Mouse (Mus musculus) hindbrain, embryonic 11.5 days (tissue): ENCODE measurements around the gene Zhx3. TPM values are rescaled to one million over a fixed set of nuclear protein-coding genes. Genes with fewer than 3 reads are reported as not detected.
A peak's percentile ranks its signal among the peaks of the same experiment; 100 is the strongest.

Experiments
- ATAC-seq: fragments of 200-750 bp; cut with Nextera tagmentation; 2 replicates; pipeline ENCODE4 v1.8.0; 2017; ENCODE audit warnings: mild to moderate bottlenecking, moderate TSS enrichment, moderate library complexity; ENCODE audit not compliant: low FRiP score
- DNase-seq: peaks from one replicate; pipeline ENCODE4 v3.0.0-alpha.2; 2015; ENCODE audit warnings: low spot score
- H3K27ac ChIP-seq: fragments of 300-500 bp; sonication (generic); 2 replicates; pipeline ENCODE4 v1.5.1; 2014; ENCODE audit warnings: mild to moderate bottlenecking, low read depth, low read length
- H3K27me3 ChIP-seq: fragments of 300-500 bp; sonication (generic); 2 replicates; pipeline ENCODE4 v1.6.1; 2014; ENCODE audit warnings: mild to moderate bottlenecking, low read length, moderate library complexity, mixed read lengths; ENCODE audit not compliant: control insufficient read depth, insufficient read depth
- H3K36me3 ChIP-seq: fragments of 300-500 bp; sonication (generic); 2 replicates; pipeline ENCODE4 v1.6.1; 2014; ENCODE audit warnings: mild to moderate bottlenecking, low read length, moderate library complexity, mixed read lengths; ENCODE audit not compliant: control insufficient read depth, insufficient read depth
- H3K4me1 ChIP-seq: fragments of 300-500 bp; sonication (generic); replicated peaks from 2 replicates; pipeline ENCODE4 v1.6.1; 2014; ENCODE audit warnings: low read length, mixed read lengths; ENCODE audit not compliant: control insufficient read depth, insufficient read depth
- H3K4me2 ChIP-seq: fragments of 300-500 bp; sonication (generic); replicated peaks from 2 replicates; pipeline ENCODE4 v1.6.1; 2014; ENCODE audit warnings: mild to moderate bottlenecking, low read depth, low read length
- H3K4me3 ChIP-seq: fragments of 300-500 bp; sonication (generic); 2 replicates; pipeline ENCODE4 v1.5.1; 2014; ENCODE audit warnings: low read depth, low read length
- H3K9ac ChIP-seq: fragments of 300-500 bp; sonication (generic); 2 replicates; pipeline ENCODE4 v1.6.1; 2014; ENCODE audit warnings: low read depth, low read length
- H3K9me3 ChIP-seq: fragments of 300-500 bp; sonication (generic); 2 replicates; pipeline ENCODE4 v1.6.1; 2016; ENCODE audit warnings: low read length; ENCODE audit not compliant: control insufficient read depth
- WGBS: fragments of 180-500 bp; shearing (Covaris S2); extraction: QIAGEN DNeasy Blood & Tissue Kit; methylation state at CpG from one replicate; pipeline ENCODE4 v1.1.7; 2014; 5-methylcytosine and 5-hydroxymethylcytosine counted together
- polyA plus RNA-seq: library from polyadenylated mRNA; unstranded; fragments of >200 nt; fragmentation: Nextera tagmentation; extraction: Ambion mirVana; gene quantifications from 2 replicates; pipeline ENCODE4 v1.2.1, GENCODE M21; 2014

The Zhx3 gene
- polyA plus RNA-seq, 1 experiment from 2014 or later, result 11.0 TPM

GRCm38 (mm10) chr2:160739647-160740356, 133.0 kb downstream of the Zhx3 start:
- H3K4me3 ChIP-seq, result no peak overlapping the region
- H3K9ac ChIP-seq, result no peak overlapping the region
- WGBS, result 73% methylated on average over 2 of the region's 2 CpGs
- no peaks in the 10 kb centered on the region for H3K9me3 ChIP-seq
- no peak overlapping the region for H3K4me2 ChIP-seq
- 0 out of 2 replicates have a peak overlapping the region, but pooled peaks have one; percentile 24 for H3K27ac ChIP-seq
- no peak for ATAC-seq
- H3K36me3 ChIP-seq, result 0 out of 2 replicates have a peak, but pooled peaks cover 4% of the 10 kb centered on the region
- H3K27me3 ChIP-seq, result no peaks in the 10 kb centered on the region
- 0 out of 2 replicates have a peak, but pooled peaks cover 2% of the 10 kb centered on the region for H3K4me1 ChIP-seq
- DNase-seq, result no peak

- H3K4me3 ChIP-seq, result no peak overlapping the region
- H3K4me2 ChIP-seq, result no peak overlapping the region
- H3K9me3 ChIP-seq, result no peaks in the 10 kb centered on the region
- H3K27me3 ChIP-seq, result no peaks in the 10 kb centered on the region
- no peak for ATAC-seq
- no peak for DNase-seq
- H3K36me3 ChIP-seq, result peaks cover 6% of the 10 kb centered on the region; the same call in 1 of the 2 replicates
- 91% methylated on average over 5 of the region's 5 CpGs for WGBS
- H3K9ac ChIP-seq, result no peak overlapping the region
- no peak overlapping the region; the same call in 1 of the 2 replicates for H3K27ac ChIP-seq
- peaks cover 3% of the 10 kb centered on the region; the same call in 1 of the 2 replicates for H3K4me1 ChIP-seq
These were observed 134.4 kb downstream of the Zhx3 start for GRCm38 (mm10) chr2:160738354-160738753.

- H3K4me3 ChIP-seq, result no peak overlapping the region
- no peak overlapping the region for H3K9ac ChIP-seq
- H3K4me1 ChIP-seq, result peaks cover 10% of the 10 kb centered on the region; the same call in 1 of the 2 replicates
- peaks cover 6% of the 10 kb centered on the region; the same call in 1 of the 2 replicates for H3K36me3 ChIP-seq
- no peak for DNase-seq
- no peaks in the 10 kb centered on the region for H3K27me3 ChIP-seq
- H3K9me3 ChIP-seq, result no peaks in the 10 kb centered on the region
- 85% methylated on average over 3 of the region's 3 CpGs for WGBS
- ATAC-seq, result no peak
- no peak overlapping the region for H3K4me2 ChIP-seq
- no peak overlapping the region for H3K27ac ChIP-seq
These were observed 136.3 kb downstream of the Zhx3 start for GRCm38 (mm10) chr2:160736466-160736865.

- ATAC-seq (no peak), DNase-seq (no peak)
- Histone ChIP-seq H3K27me3 (no peaks in the 10 kb centered on the region), H3K36me3 (peaks cover 6% of the 10 kb centered on the region; the same call in 1 of the 2 replicates), H3K9me3 (no peaks in the 10 kb centered on the region), H3K4me2 (no peak overlapping the region), H3K4me1 (peaks cover 10% of the 10 kb centered on the region; the same call in 1 of the 2 replicates), H3K4me3 (no peak overlapping the region), H3K27ac (no peak overlapping the region), H3K9ac (no peak overlapping the region)
- WGBS, result 90% methylated on average over 5 of the region's 5 CpGs
These were observed 137.0 kb downstream of the Zhx3 start for GRCm38 (mm10) chr2:160735706-160736310.

- Histone ChIP-seq H3K27ac (no peak overlapping the region), H3K9me3 (no peaks in the 10 kb centered on the region), H3K27me3 (no peaks in the 10 kb centered on the region), H3K9ac (no peak overlapping the region), H3K4me3 (no peak overlapping the region), H3K36me3 (peaks cover 6% of the 10 kb centered on the region; the same call in 1 of the 2 replicates), H3K4me1 (peaks cover 7% of the 10 kb centered on the region; the same call in 1 of the 2 replicates), H3K4me2 (no peak overlapping the region)
- no peak for ATAC-seq
- DNase-seq, result no peak
- 91% methylated on average over 3 of the region's 3 CpGs for WGBS
These were observed 138.5 kb downstream of the Zhx3 start for GRCm38 (mm10) chr2:160734331-160734730.

GRCm38 (mm10) chr2:160733131-160733531, 139.7 kb downstream of the Zhx3 start:
- H3K27me3 ChIP-seq, result no peaks in the 10 kb centered on the region
- H3K9ac ChIP-seq, result peak overlapping the region; percentile 44; the same call in 1 of the 2 replicates
- WGBS, result 75% methylated on average over 7 of the region's 7 CpGs
- no peak overlapping the region for H3K27ac ChIP-seq
- H3K36me3 ChIP-seq, result peaks cover 6% of the 10 kb centered on the region; the same call in 1 of the 2 replicates
- no peak for DNase-seq
- H3K4me1 ChIP-seq, result peaks cover 7% of the 10 kb centered on the region; the same call in 1 of the 2 replicates
- H3K4me3 ChIP-seq, result peak overlapping the region; percentile 90
- peak overlapping the region; percentile 91 for H3K4me2 ChIP-seq
- no peak for ATAC-seq
- no peaks in the 10 kb centered on the region for H3K9me3 ChIP-seq

GRCm38 (mm10) chr2:160732420-160732995, 140.3 kb downstream of the Zhx3 start:
- ATAC-seq, result no peak
- 51% methylated on average over 8 of the region's 9 CpGs for WGBS
- H3K27me3 ChIP-seq, result no peaks in the 10 kb centered on the region
- peak overlapping the region; percentile 98 for H3K9ac ChIP-seq
- peak overlapping the region; percentile 90 for H3K4me3 ChIP-seq
- peak; percentile 12 for DNase-seq
- H3K4me1 ChIP-seq, result peaks cover 7% of the 10 kb centered on the region; the same call in 1 of the 2 replicates
- peaks cover 6% of the 10 kb centered on the region; the same call in 1 of the 2 replicates for H3K36me3 ChIP-seq
- peak overlapping the region; percentile 91 for H3K4me2 ChIP-seq
- H3K9me3 ChIP-seq, result no peaks in the 10 kb centered on the region
- no peak overlapping the region for H3K27ac ChIP-seq

GRCm38 (mm10) chr2:160731839-160732261, 140.9 kb downstream of the Zhx3 start:
- Histone ChIP-seq H3K27ac (peak overlapping the region; percentile 95), H3K36me3 (peaks cover 6% of the 10 kb centered on the region; the same call in 1 of the 2 replicates), H3K9me3 (no peaks in the 10 kb centered on the region), H3K4me2 (peak overlapping the region; percentile 91), H3K4me1 (peaks cover 7% of the 10 kb centered on the region; the same call in 1 of the 2 replicates), H3K27me3 (no peaks in the 10 kb centered on the region), H3K9ac (peak overlapping the region; percentile 98), H3K4me3 (peak overlapping the region; percentile 90)
- DNase-seq (peak; percentile 66), ATAC-seq (peak; percentile 26)
- under 1% methylated on average over 32 of the region's 32 CpGs for WGBS
